ENCODE assay signal across 25 mouse cellular contexts in the genomic region with DNA sequence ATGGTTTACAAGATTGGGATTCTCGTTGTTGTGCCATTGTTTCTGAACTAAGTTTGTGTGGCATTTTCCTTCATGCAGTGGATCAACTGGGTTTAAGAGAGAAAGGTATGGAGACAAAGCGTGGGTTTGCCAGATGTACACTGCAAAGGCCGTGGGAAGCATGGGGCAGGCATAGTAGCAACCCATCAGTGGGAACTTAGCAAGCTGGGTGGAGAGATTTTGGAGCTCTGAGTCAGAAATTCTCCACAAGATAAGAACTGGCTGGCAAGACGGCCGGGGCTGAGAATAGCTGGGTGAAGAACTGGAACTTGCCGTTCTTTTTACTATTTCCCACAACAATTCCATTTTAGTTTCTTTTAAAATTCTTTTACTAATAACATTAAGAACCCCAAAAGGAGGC.
"Had no signal": no experiment of that assay in that cellular context is flagged by ENCODE, and none has a peak within 500 bp of the region (broad histone marks: within the 10 kb centered on the region; RNA-seq: fewer than 3 reads in every experiment).

No protein-coding gene starts in this region.

- H3K36me3 ChIP-seq: heart, embryonic 12.5 days; hindbrain, embryonic 10.5 days; hindbrain, embryonic 12.5 days; limb, embryonic 10.5 days; limb, embryonic 12.5 days; liver, embryonic 12.5 days had no signal

- H3K27me3 ChIP-seq: heart, embryonic 12.5 days; hindbrain, embryonic 12.5 days; liver, embryonic 12.5 days had no signal

- H3K4me2 ChIP-seq: heart, embryonic 12.5 days; hindbrain, embryonic 12.5 days; hindbrain, embryonic 14.5 days; limb, embryonic 12.5 days; liver, embryonic 12.5 days had no signal

- ATAC-seq: hindbrain, embryonic 16.5 days; inflammation-experienced regulatory T-cells, adult 6 months; intestine, postnatal 0 days; liver, embryonic 12.5 days had no signal

- H3K27ac ChIP-seq: gastrocnemius, adult 2 months; heart, adult 2 months; hindbrain, embryonic 10.5 days; hindbrain, embryonic 12.5 days; hindbrain, embryonic 14.5 days; layer of hippocampus, adult 2 months; left cerebral cortex, adult 2 months; limb, embryonic 10.5 days; limb, embryonic 12.5 days; liver, embryonic 12.5 days; liver, embryonic 14.5 days had no signal

- H3K4me3 ChIP-seq: gastrocnemius, adult 2 months; heart, adult 2 months; heart, embryonic 12.5 days; hindbrain, embryonic 10.5 days; hindbrain, embryonic 12.5 days; layer of hippocampus, adult 2 months; left cerebral cortex, adult 2 months; limb, embryonic 10.5 days; limb, embryonic 12.5 days; liver, embryonic 12.5 days had no signal

- H3K9me3 ChIP-seq: heart, embryonic 12.5 days; hindbrain, embryonic 10.5 days; hindbrain, embryonic 12.5 days; limb, embryonic 10.5 days; limb, embryonic 12.5 days; liver, embryonic 12.5 days had no signal

- H3K4me1 ChIP-seq: hindbrain, embryonic 10.5 days; hindbrain, embryonic 12.5 days; limb, embryonic 12.5 days had no signal

- H3K9ac ChIP-seq: heart, embryonic 12.5 days; hindbrain, embryonic 12.5 days; hindbrain, embryonic 14.5 days; limb, embryonic 12.5 days; liver, embryonic 12.5 days; liver, embryonic 14.5 days had no signal

- DNase-seq: gastrocnemius, adult 2 months; gastrocnemius, postnatal 10 days; gastrocnemius, postnatal 25 days; heart, adult 2 months; heart, postnatal 10 days; heart, postnatal 4 days; kidney, adult 18-20 months; kidney, adult 8-10 months; kidney, postnatal 10 days; kidney, postnatal 25 days; kidney, postnatal 4 days; liver had no signal
